Mouse (Mus musculus): Measurements from ENCODE around the gene Selenon. TPM values are rescaled to one million over a fixed set of nuclear protein-coding genes. Genes with fewer than 3 reads are reported as not detected.

Gene Selenon
- polyA plus RNA-seq, 1 experiment from 2014 or later, result 9.3 TPM

DNA sequence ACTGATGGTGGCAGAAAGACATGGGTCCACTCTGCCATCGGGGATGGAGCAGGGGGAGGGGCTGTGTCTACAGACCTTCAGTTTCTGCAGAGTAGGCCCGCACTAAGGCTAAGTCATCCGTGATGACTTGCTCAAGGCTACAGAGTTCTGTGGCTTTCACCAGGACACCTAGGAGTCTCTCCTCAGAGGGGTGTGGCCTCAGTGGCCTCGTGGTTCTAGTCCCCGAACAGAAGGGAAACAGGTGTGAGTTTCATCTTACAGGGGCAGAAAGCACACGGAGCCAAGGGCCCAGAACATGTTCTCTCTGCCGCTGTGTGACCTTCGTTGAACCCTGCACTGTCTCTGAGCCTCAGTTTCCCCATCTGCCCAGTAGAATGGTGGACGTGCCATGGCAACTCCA, 36.3 kb upstream of the Selenon start:
- Histone ChIP-seq H3K4me2 (no peak overlapping the region), H3K4me3 (no peak overlapping the region), H3K4me1 (peaks cover 24% of the 10 kb centered on the region), H3K9me3 (replicated peaks) (no peaks in the 10 kb centered on the region), H3K36me3 (ENCODE audit: poor library complexity, severe bottlenecking) (no peaks in the 10 kb centered on the region), H3K27me3 (no peaks in the 10 kb centered on the region), H3K27ac (no peak overlapping the region), H3K9ac (no peak overlapping the region)
- no peak for ATAC-seq
- whole genome bisulfite sequencing, result 88% methylated on average over 9 of the region's 9 CpGs

- Histone ChIP-seq H3K9ac (0 out of 2 replicates have a peak overlapping the region, but pooled peaks have one; percentile 16), H3K9me3 (replicated peaks) (no peaks in the 10 kb centered on the region), H3K4me3 (no peak overlapping the region), H3K27me3 (no peaks in the 10 kb centered on the region), H3K4me2 (no peak overlapping the region), H3K36me3 (ENCODE audit: poor library complexity, severe bottlenecking) (no peaks in the 10 kb centered on the region), H3K4me1 (peaks cover 20% of the 10 kb centered on the region), H3K27ac (no peak overlapping the region)
- 68% methylated on average over 11 of the region's 11 CpGs for WGBS
- ATAC-seq, result no peak
Observed at GRCm38 (mm10) chr4:134587636-134588197, 35.8 kb upstream of the Selenon start.

GRCm38 (mm10) chr4:134586631-134587030, 34.7 kb upstream of the Selenon start:
- Histone ChIP-seq H3K4me3 (no peak overlapping the region), H3K27me3 (no peaks in the 10 kb centered on the region), H3K4me2 (no peak overlapping the region), H3K27ac (no peak overlapping the region), H3K4me1 (peaks cover 12% of the 10 kb centered on the region), H3K9me3 (replicated peaks) (no peaks in the 10 kb centered on the region), H3K36me3 (ENCODE audit: poor library complexity, severe bottlenecking) (no peaks in the 10 kb centered on the region), H3K9ac (no peak overlapping the region)
- ATAC-seq, result no peak
- 83% methylated on average over 1 of the region's 1 CpGs for WGBS

DNA sequence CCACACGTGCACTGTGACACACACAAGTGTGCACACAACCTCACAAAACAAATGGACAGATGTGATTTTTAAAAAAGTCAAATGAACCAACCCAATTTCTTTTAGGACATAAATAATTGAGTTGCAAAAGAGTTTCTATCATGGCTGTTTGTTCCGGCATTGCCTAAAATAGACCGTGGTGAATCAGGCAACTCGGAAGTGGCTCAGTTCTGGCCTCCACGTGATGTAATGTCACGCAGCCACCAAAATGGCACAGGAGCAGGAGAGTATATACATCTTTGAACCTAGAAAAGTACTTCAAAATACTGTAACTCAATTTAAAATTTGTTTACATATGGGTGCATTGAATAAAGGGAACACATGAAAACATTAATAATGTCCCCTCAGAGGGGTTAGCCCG, 34.2 kb upstream of the Selenon start:
- Histone ChIP-seq H3K4me3 (no peak overlapping the region), H3K9ac (no peak overlapping the region), H3K4me1 (peaks cover 12% of the 10 kb centered on the region), H3K4me2 (no peak overlapping the region), H3K36me3 (ENCODE audit: poor library complexity, severe bottlenecking) (no peaks in the 10 kb centered on the region), H3K9me3 (replicated peaks) (no peaks in the 10 kb centered on the region), H3K27ac (no peak overlapping the region), H3K27me3 (no peaks in the 10 kb centered on the region)
- 94% methylated on average over 7 of the region's 7 CpGs for WGBS
- ATAC-seq, result no peak

GRCm38 (mm10) chr4:134583513-134583912, 31.5 kb upstream of the Selenon start:
- Histone ChIP-seq H3K36me3 (ENCODE audit: poor library complexity, severe bottlenecking) (no peaks in the 10 kb centered on the region), H3K27me3 (no peaks in the 10 kb centered on the region), H3K4me3 (no peak overlapping the region), H3K9ac (no peak overlapping the region), H3K9me3 (replicated peaks) (no peaks in the 10 kb centered on the region), H3K4me2 (no peak overlapping the region), H3K4me1 (peaks cover 34% of the 10 kb centered on the region), H3K27ac (no peak overlapping the region)
- 74% methylated on average over 3 of the region's 3 CpGs for WGBS
- no peak for ATAC-seq

DNA sequence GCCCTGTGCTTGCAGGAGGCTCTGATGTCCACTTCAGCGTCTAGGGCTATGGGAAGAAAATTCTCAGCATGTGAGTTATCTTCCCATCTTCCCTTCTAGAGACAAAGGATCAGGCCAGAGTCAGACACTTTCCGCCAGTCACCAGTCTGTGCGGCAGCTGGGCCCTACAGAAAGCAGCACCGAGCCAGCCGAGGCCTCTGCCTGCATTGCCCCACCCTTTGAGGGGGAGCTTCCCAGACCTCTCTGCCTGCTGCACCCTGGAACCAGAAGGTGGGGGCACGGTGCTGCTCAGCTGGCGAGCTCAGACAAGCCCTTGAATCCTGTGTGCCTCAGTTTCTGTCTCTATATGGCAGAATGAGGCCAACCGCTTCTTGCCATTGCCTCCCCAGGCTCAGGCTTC, 29.4 kb upstream of the Selenon start:
- H3K4me2 ChIP-seq, result no peak overlapping the region
- no peak overlapping the region for H3K4me3 ChIP-seq
- no peak overlapping the region for H3K9ac ChIP-seq
- 0 out of 2 replicates have a peak, but pooled peaks have one; percentile 29 for ATAC-seq
- H3K4me1 ChIP-seq, result peaks cover 39% of the 10 kb centered on the region
- 54% methylated on average over 8 of the region's 8 CpGs for WGBS
- peak overlapping the region; percentile 76 for H3K27ac ChIP-seq
- H3K9me3 ChIP-seq (replicated peaks), result no peaks in the 10 kb centered on the region
- H3K27me3 ChIP-seq, result no peaks in the 10 kb centered on the region
- H3K36me3 ChIP-seq (ENCODE audit: poor library complexity, severe bottlenecking), result no peaks in the 10 kb centered on the region

DNA sequence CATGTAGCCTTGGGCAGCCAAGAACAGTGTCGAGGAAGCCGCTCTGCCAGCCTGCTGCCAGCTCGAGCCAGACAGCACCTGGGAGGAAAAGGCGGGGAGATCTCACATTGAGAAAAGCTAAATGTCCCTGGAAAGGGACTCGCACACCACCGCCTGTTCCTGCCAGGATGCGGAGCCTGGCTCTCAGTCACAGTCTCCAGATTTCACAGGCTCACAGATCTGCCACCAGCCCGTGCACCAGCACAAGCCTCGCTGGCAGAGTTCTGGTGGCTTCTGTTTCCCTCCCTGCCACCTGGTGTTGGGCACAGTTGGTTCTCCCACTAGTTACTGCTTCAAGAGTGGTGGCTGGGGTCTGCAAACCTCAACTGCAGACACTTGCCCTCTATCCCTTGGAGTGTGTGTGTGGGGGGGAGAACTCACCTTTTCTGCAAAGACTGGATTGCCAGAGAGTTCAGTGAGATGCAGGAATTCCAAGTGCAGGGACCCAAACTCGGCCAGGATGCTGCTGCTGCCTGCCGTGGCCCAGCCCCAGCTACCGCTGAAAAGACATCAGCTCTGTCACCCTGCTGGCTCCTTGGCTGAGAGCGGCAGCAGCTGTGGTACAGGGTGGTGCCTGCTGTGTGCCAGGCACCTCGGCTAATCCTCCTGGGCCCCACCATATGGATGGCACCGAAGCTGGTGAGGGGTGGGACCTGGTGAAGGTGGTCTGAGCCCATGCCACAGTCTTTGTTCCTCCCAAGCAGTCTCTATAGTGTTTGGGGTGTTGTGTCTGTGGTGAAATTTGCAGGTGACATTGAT, 28.6 kb upstream of the Selenon start:
- no peaks in the 10 kb centered on the region for H3K36me3 ChIP-seq (ENCODE audit: poor library complexity, severe bottlenecking)
- ATAC-seq, result peak; percentile 75
- WGBS, result 63% methylated on average over 15 of the region's 15 CpGs
- H3K4me1 ChIP-seq, result peaks cover 39% of the 10 kb centered on the region
- H3K9ac ChIP-seq, result 0 out of 2 replicates have a peak overlapping the region, but pooled peaks have one; percentile 8
- H3K4me2 ChIP-seq, result no peak overlapping the region
- H3K27ac ChIP-seq, result peak overlapping the region; percentile 76
- no peaks in the 10 kb centered on the region for H3K9me3 ChIP-seq (replicated peaks)
- H3K4me3 ChIP-seq, result no peak overlapping the region
- H3K27me3 ChIP-seq, result no peaks in the 10 kb centered on the region

GRCm38 (mm10) chr4:134579620-134580019, 27.7 kb upstream of the Selenon start:
- H3K4me3 ChIP-seq, result no peak overlapping the region
- no peaks in the 10 kb centered on the region for H3K27me3 ChIP-seq
- H3K36me3 ChIP-seq (ENCODE audit: poor library complexity, severe bottlenecking), result 0 out of 2 replicates have a peak, but pooled peaks cover under 1% of the 10 kb centered on the region
- H3K9me3 ChIP-seq (replicated peaks), result no peaks in the 10 kb centered on the region
- H3K9ac ChIP-seq, result no peak overlapping the region
- 39% methylated on average over 5 of the region's 5 CpGs for WGBS
- H3K27ac ChIP-seq, result no peak overlapping the region
- H3K4me1 ChIP-seq, result peaks cover 39% of the 10 kb centered on the region
- 0 out of 2 replicates have a peak overlapping the region, but pooled peaks have one; percentile 4 for H3K4me2 ChIP-seq
- no peak for ATAC-seq

GRCm38 (mm10) chr4:134579212-134579611, 27.2 kb upstream of the Selenon start:
- H3K27ac ChIP-seq, result no peak overlapping the region
- ATAC-seq, result no peak
- WGBS, result 13% methylated on average over 11 of the region's 11 CpGs
- no peak overlapping the region for H3K9ac ChIP-seq
- H3K27me3 ChIP-seq, result no peaks in the 10 kb centered on the region
- 0 out of 2 replicates have a peak overlapping the region, but pooled peaks have one; percentile 4 for H3K4me2 ChIP-seq
- peaks cover 39% of the 10 kb centered on the region for H3K4me1 ChIP-seq
- no peaks in the 10 kb centered on the region for H3K9me3 ChIP-seq (replicated peaks)
- H3K4me3 ChIP-seq, result no peak overlapping the region
- 0 out of 2 replicates have a peak, but pooled peaks cover 3% of the 10 kb centered on the region for H3K36me3 ChIP-seq (ENCODE audit: poor library complexity, severe bottlenecking)

GRCm38 (mm10) chr4:134578407-134578806, 26.4 kb upstream of the Selenon start:
- WGBS, result 72% methylated on average over 5 of the region's 5 CpGs
- Histone ChIP-seq H3K27ac (no peak overlapping the region), H3K4me1 (peaks cover 39% of the 10 kb centered on the region), H3K9me3 (replicated peaks) (no peaks in the 10 kb centered on the region), H3K27me3 (no peaks in the 10 kb centered on the region), H3K4me3 (no peak overlapping the region), H3K9ac (no peak overlapping the region), H3K36me3 (ENCODE audit: poor library complexity, severe bottlenecking) (0 out of 2 replicates have a peak, but pooled peaks cover 3% of the 10 kb centered on the region), H3K4me2 (no peak overlapping the region)
- no peak for ATAC-seq

- Histone ChIP-seq H3K27me3 (no peaks in the 10 kb centered on the region), H3K36me3 (ENCODE audit: poor library complexity, severe bottlenecking) (0 out of 2 replicates have a peak, but pooled peaks cover 3% of the 10 kb centered on the region), H3K4me1 (peaks cover 39% of the 10 kb centered on the region), H3K4me3 (no peak overlapping the region), H3K9ac (no peak overlapping the region), H3K27ac (no peak overlapping the region), H3K4me2 (no peak overlapping the region), H3K9me3 (replicated peaks) (no peaks in the 10 kb centered on the region)
- ATAC-seq, result no peak
- 78% methylated on average over 2 of the region's 2 CpGs for WGBS
Observed at GRCm38 (mm10) chr4:134577281-134577680, 25.3 kb upstream of the Selenon start.

- Histone ChIP-seq H3K27me3 (no peaks in the 10 kb centered on the region), H3K4me1 (peaks cover 25% of the 10 kb centered on the region), H3K4me2 (no peak overlapping the region), H3K4me3 (no peak overlapping the region), H3K9me3 (replicated peaks) (no peaks in the 10 kb centered on the region), H3K9ac (no peak overlapping the region), H3K27ac (no peak overlapping the region), H3K36me3 (ENCODE audit: poor library complexity, severe bottlenecking) (0 out of 2 replicates have a peak, but pooled peaks cover 3% of the 10 kb centered on the region)
- no peak for ATAC-seq
- 60% methylated on average over 11 of the region's 11 CpGs for WGBS
Observed at GRCm38 (mm10) chr4:134575486-134575885, 23.5 kb upstream of the Selenon start.

Data from forebrain, embryonic 13.5 days (tissue).